Mouse (Mus musculus) cerebellum, postnatal 4 days (tissue): ENCODE measurements around the gene Edc4.

Experiments used
- DNase-seq, 2 experiments: peaks; one replicate each; pipeline ENCODE4 v3.0.0; 2022; ENCODE audit warnings: low spot score in 2 of 2, mixed read lengths in 1 of 2

Edc4 gene

GRCm38 (mm10) chr8:105866364-105867029 lies 14.2 kb upstream of the Edc4 start:
- DNase-seq, result no peak

- no peak for DNase-seq
Observed at GRCm38 (mm10) chr8:105874301-105874700, 6.4 kb upstream of the Edc4 start.

DNA sequence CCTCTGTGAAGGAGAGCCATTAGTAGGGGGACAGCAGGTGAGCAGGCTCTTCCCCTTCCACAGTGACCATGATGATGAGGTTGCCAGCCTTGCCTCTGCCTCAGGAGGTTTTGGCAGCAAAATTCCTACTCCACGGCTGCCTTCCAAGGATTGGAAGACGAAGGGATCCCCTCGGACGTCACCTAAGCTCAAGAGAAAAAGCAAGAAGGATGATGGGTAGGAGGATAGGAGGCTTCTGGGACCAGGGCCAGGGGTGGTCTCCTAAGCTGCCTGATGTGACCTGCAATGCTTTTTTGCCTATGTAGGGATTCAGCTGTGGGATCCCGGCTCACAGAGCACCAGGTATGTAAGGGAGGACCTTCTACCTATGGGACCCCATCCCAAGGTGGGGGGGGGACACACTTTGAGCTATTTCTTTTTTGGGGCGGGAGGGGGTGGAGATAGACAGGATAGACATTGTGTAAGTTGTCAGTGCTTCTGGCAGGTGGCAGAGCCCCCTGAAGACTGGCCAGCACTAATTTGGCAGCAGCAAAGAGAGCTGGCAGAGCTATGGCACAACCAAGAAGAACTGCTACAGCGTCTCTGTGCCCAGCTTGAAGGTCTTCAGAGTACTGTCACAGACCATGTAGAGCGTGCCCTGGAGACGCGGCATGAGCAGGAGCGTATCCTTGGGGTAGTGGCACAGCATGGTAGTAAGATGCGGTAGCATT lies 9.2 kb downstream of the Edc4 start:
- no peak for DNase-seq

DNA sequence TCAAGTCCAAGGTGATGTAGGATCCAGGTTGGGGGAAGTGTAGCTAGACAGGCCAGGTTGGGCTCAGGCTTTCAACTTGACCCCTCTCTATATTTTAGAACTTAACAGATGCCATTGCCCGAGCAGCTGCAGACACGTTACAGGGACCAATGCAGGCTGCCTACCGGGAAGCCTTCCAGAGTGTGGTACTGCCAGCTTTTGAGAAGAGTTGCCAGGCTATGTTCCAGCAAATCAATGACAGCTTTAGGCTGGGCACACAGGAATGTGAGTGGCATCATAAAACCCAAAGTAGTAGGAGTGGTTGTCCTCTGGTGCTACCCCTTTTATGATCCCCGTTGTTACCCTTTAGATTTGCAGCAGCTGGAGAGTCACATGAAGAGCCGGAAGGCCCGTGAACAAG lies 10.2 kb downstream of the Edc4 start:
- no peak for DNase-seq

DNA sequence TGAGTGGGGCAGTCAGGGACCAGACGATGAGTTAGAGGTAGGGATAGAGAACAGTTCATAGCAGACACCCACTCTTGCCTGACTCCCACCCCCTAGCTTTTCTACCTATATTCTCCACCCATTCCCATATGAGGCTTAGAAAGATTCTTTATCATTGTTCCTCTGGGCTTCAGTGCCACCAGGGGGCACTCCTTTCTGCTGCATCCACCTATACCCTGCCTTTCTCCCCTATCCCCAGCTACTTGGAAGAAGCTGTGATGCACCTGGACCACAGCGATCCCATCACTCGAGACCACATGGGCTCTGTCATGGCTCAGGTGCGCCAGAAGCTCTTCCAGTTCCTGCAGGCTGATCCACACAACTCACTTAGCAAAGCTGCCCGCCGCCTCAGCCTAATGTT lies 11.8 kb downstream of the Edc4 start:
- no peak for DNase-seq

DNA sequence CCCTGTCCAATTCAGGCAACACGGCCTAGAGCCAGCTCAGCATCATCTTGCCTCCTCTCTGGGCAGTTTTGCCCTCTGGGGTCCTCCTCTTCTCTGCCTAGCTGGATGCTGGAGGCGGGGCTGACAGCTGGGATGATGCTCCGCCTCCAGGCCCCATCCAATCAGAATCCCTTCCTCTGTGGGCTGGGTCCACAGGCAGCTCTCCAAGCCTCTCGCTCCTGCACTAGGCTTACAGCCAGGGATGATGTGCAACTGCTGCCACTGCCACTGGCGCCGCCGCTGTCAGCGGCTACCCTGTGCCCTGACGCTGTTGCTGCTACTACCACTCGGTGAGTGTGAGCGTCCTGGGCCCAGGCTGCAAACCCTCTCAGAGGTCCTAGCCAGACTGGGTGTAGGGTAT lies 12.7 kb downstream of the Edc4 start, which contains the start of gene Nrn1l:
TSS of gene Nrn1l (plus strand) at position 229 of the 400 bp plus-strand sequence.
- DNase-seq, result peak; percentile 43 to 69

DNA sequence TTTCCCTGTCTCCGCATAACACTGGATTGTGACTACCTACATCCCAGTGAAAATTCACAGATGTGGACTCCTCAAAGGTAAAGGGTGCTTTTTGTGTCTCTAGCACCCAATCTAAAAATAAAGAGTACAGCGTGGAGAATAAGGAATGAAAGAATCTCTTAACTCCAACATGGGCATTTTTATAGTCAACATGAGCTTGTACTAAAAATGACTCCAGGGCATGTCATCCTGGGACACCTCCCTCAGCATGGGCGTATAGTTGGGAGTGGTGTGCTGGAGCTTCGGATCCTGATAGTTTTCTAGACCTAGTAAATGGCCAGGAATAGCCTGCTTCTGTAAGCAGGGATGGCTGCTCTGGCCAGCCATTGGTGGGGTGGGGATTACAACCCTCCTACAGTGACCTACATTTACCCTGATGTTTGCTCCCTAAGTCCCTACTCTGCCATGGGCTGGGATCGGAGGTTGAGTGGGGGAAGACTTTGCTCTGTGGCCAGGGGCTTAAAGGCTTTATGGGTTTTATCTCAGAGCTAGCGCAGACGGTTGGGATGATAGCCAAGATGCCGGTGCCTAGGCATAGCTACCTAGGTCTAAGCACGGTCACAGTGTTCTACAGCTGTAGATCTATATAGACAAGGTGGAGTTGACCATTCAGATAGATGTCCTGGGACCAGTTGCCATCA lies 17.3 kb downstream of the Edc4 start:
- no peak for DNase-seq

- peak; percentile 91 to 95 for DNase-seq
Observed at GRCm38 (mm10) chr8:105900180-105900940, 19.7 kb downstream of the Edc4 start, which contains the start of gene Pskh1. Gene Pskh1 (plus strand): TSS chr8:105900441.

GRCm38 (mm10) chr8:105900941-105901616 lies 20.4 kb downstream of the Edc4 start:
- no peak for DNase-seq

- no peak for DNase-seq
Observed at GRCm38 (mm10) chr8:105919390-105919789, 38.7 kb downstream of the Edc4 start.

DNA sequence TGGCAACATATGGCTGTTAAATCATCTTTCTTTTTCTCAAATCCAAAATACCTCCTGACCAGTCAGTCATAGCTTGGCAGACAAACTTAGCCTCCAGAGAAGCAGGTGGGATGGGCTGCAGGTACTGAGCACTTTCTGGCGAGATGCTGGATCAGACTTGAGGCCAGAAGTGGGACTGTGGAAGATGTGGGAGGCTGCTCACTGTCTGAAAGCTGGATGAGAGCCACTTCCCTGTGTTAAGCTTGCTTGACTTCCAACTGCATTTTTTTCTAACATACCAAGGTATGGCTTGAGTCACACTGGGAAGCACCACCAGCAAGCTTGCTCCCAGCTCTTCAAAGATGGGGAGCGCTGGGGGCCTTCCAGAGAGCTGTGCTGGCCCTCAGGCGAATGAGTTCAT lies 44.4 kb downstream of the Edc4 start:
- DNase-seq, result no peak

DNA sequence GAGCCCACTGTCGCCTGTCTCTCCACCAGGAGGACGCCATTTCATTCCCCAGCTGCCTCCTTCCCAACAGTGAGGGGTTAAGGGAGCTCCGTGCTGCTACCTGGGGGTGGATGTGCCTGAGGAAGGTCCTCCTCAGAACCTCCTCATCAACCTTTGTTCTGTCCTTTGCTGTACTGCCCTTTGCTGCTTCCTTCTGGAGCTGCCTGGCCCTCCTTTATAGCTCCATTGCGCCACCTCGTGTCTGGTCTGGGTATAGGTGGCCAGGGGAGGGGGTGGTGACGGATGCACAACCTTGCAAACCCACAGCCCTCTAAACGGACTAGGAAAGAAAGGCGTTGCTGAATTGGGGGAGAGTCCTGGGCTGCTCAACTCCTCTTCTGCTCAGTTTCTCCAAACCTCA lies 49.9 kb downstream of the Edc4 start:
- peak; percentile 79 to 93 for DNase-seq

DNA sequence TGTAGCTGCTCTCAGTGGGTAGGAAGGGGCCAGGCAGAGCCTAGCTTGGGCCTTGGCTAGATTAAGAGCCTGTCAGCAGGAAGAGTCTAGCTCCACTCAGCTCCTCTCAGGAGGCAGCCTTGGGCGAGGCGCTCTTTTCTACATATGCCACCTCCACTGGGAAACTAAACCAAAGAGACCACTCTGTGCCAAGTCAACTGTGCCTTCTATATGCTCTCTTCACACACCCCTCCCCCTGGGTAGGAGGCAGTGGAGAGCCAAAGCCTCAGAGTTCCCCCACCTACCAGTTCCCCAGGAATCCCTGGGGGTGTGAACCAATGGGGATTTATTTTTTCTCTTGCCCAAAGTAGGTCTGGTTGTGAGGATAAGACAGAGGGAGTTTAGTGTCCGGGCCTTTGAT lies 50.6 kb downstream of the Edc4 start:
- DNase-seq, result no peak

DNA sequence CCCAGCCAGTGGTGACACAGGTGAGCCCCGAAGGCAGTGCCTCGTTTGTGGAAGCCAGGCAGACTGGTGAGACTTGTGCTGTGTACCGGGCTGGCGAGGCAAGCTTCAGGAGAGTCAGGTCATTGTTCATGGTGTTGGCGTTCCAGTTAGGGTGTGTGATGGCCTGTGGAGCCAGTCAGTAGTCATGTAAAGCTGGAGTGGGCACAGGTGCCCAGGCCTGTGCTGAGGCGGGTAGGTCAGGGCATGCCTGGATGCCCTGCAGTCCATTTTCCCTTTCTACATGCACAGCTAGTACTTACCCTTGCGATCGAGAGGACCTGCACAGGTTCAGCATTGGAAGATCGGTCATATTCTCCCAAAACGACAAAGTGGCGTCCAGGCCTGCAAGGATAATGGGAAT lies 51.8 kb downstream of the Edc4 start:
- no peak for DNase-seq

GRCm38 (mm10) chr8:105933762-105934161 lies 53.1 kb downstream of the Edc4 start, which contains the start of gene Ctrl:
Gene Ctrl (minus strand): TSS chr8:105933862.
- DNase-seq, result no peak

GRCm38 (mm10) chr8:105935105-105935504 lies 54.4 kb downstream of the Edc4 start:
- DNase-seq, result no peak

DNA sequence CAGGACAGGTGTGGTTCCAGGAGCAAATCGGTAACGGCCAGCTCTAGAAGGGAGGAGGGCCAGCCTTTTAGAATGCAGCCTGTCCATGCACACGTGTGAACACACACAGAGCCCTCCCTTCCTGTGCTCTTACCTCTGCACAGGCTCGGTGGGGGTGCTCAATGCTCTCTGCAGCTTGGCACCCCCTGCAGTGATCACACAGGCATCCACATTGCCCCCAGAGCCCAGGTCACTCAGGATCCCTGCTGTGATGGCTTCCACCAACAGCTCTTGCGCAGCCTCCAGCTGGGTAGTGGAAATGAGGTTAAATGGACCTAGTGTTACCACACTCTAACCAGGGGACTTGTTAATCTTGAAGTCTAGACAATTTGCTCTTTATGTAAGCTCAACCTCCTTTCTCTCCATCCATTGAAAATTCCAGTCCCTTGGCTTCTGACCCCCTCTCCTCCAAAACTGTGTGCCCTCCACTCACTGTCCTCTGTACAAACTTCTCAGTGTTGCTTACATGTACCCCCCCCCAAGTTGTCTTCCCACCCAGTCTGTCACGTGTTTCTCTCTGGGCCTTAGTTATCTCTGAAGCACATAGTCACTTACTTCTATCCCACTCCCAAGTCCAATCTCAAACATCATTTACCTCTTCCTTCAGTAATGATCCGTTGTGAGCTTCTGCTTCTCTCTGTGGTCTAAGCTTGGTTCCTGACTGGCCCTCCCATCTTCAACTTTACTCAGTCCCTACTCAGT lies 55.4 kb downstream of the Edc4 start:
- DNase-seq, result no peak

- DNase-seq, result peak; percentile 73 to 82
Observed at GRCm38 (mm10) chr8:105936866-105937475, 56.3 kb downstream of the Edc4 start.

DNA sequence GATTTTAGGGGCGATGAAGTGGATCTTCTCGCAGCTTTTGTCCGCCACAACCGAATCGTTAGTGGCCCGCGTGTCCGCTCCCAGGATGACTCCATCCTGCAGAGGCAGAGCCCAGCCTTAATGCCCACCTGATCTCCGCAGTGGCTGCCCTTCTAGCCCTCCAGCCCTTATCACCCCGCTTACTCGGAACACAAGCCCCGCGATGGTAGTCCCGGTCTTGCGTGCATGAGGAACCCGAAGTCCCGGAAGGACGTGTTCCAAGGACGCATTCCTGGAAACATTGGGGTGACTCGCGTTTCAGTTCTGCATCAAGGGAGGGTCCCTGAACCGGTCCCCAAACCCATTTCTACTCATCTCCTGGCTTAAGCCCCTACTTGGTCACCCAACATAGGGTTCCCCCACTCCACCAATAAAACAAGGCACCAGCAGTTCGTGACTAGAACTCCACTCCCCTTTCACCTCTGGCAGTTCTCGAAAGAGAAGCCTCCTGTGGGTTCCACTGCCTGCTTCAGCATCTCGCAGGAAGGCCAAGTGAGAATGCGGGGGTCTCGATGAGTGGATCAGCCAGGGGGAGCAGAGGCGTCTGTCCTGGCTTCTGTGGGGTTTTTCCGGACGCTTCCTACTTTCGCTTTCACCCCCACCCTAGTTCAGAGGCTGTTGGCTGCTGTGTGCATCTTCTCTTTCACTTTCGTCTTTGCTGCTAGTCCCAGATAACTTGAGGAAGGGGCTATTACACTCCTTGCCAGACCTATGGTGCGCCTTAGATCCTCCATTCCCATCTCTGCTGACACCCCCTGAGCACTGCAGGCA lies 57.0 kb downstream of the Edc4 start:
- no peak for DNase-seq
